Mouse (Mus musculus) kidney, embryonic 15.5 days (tissue): ENCODE data around the gene Zfp141. TPM values are rescaled to one million over a fixed set of nuclear protein-coding genes. Genes with fewer than 3 reads are reported as not detected.

Source experiments
- polyA plus RNA-seq: library from polyadenylated mRNA; unstranded; fragments of >200 nt; fragmentation: Nextera tagmentation; extraction: Ambion mirVana; gene quantifications from 2 replicates; pipeline ENCODE4 v1.2.1, GENCODE M21; 2015

Gene Zfp141
- polyA plus RNA-seq, 1 experiment from 2014 or later, result 10.2 TPM

Other genes with a start within 250 kb of the Zfp141 start
- not detected in 2 replicates for gene Vmn2r61, start 245.7 kb downstream of the Zfp141 start, polyA plus RNA-seq
- not detected in 2 replicates for gene 4933421I07Rik, start 57.6 kb downstream of the Zfp141 start, polyA plus RNA-seq
- gene Gm21028, start 72.8 kb upstream of the Zfp141 start, polyA plus RNA-seq, result not detected in 2 replicates
- gene Zfp977, start 86.8 kb upstream of the Zfp141 start, polyA plus RNA-seq, result 2.2 and 2.3 TPM in 2 replicates
- gene Zfp976, start 136.8 kb upstream of the Zfp141 start, polyA plus RNA-seq, result 4.7 TPM in 2 replicates
- gene Zfp975, start 187.0 kb upstream of the Zfp141 start, polyA plus RNA-seq, result 8.1 and 8.7 TPM in 2 replicates
- not detected in 2 replicates for gene Gm17067, start 221.3 kb upstream of the Zfp141 start, polyA plus RNA-seq